Mouse (Mus musculus) left cerebral cortex, adult 2 months (tissue): ENCODE results near the gene Zcchc7. TPM values are rescaled to one million over a fixed set of nuclear protein-coding genes. Genes with fewer than 3 reads are reported as not detected.
A peak's percentile ranks its signal among the peaks of the same experiment; 100 is the strongest.

Source experiments
- DNase-seq, 2 experiments: peaks; one replicate each; pipeline ENCODE4 v3.0.0; 2021 to 2022; ENCODE audit warnings: low spot score in 2 of 2, mixed read lengths in 1 of 2; ENCODE audit errors: extremely low spot score in 1 of 2
- H3K27ac ChIP-seq: fragments of 200-600 bp; 2 replicates; pipeline ENCODE4 v1.8.1; 2022
- H3K4me3 ChIP-seq: fragments of 200-600 bp; 2 replicates; pipeline ENCODE4 v1.8.1; 2022
- CTCF ChIP-seq: fragments of 200-600 bp; IDR thresholded peaks from 2 replicates; pipeline ENCODE4 v1.8.1; 2022; ENCODE audit warnings: antibody characterized with exemption, mild to moderate bottlenecking, moderate library complexity
- intact Hi-C: fragments of 180-260 bp; cut with DNase I; formaldehyde crosslinking; loops from one replicate; pipeline ENCODE4 v1.15.1; 2025
- total RNA-seq, 2 experiments: library from RNA; stranded (reverse); gene quantifications; 2 replicates each; pipeline ENCODE4 v1.2.3; 2021

Zcchc7 gene
- total RNA-seq, 2 experiments from 2014 or later: 63.1 to 71.7 TPM

GRCm38 (mm10) chr4:44871591-44871990, 115.9 kb downstream of the Zcchc7 start:
- intact Hi-C loops: no loop called here
- no peak overlapping the region for H3K4me3 ChIP-seq
- H3K27ac ChIP-seq: no peak overlapping the region
- DNase-seq: no peak
- TF ChIP-seq CTCF: no peak

DNA sequence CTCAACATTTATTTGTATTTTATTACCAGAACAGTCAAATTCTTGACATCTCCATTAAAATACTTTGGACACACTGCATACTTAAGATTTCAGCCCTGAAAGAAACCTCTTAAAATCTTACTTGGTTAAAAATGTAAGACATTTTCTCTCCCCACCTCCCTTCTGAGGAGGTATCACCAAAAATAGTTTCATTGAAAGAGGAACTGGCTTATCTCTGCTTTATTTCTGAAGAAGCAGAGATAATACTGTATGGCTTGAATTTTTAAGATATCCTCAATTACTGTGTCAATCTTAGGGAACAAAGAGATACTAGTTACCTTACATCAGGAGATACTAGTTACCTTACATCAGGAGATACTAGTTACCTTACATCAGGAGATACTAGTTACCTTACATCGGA, 116.4 kb downstream of the Zcchc7 start:
- Histone ChIP-seq H3K27ac (no peak overlapping the region), H3K4me3 (no peak overlapping the region)
- DNase-seq: no peak
- no peak for TF ChIP-seq CTCF
- intact Hi-C loops: no loop called here

- H3K27ac ChIP-seq: no peak overlapping the region
- DNase-seq: no peak
- TF ChIP-seq CTCF: no peak
- intact Hi-C loops: no loop called here
- no peak overlapping the region for H3K4me3 ChIP-seq
Observed at GRCm38 (mm10) chr4:44880065-44880623, 124.5 kb downstream of the Zcchc7 start.

DNA sequence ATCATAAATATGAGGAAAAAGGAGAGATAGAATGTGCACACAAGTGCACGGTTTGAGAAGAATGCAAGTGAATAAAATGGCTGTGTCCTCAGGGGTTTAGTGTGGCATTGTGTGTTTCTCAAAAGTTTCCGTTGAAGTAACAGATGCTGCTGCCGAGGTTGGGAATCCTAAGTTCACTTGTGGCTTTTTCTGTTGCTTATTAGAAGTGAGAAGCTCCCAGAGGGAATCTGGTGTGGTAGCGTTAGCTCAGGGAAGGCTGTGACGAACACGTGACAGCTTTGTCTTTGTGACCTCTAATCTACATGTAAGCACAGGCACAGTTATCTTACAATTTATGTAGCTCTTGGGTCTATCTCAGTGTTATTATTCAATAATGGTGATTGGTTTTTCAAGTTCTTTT, 130.5 kb downstream of the Zcchc7 start:
- no peak overlapping the region for H3K27ac ChIP-seq
- TF ChIP-seq CTCF: no peak
- DNase-seq: no peak
- intact Hi-C loops: no loop called here
- H3K4me3 ChIP-seq: no peak overlapping the region

DNA sequence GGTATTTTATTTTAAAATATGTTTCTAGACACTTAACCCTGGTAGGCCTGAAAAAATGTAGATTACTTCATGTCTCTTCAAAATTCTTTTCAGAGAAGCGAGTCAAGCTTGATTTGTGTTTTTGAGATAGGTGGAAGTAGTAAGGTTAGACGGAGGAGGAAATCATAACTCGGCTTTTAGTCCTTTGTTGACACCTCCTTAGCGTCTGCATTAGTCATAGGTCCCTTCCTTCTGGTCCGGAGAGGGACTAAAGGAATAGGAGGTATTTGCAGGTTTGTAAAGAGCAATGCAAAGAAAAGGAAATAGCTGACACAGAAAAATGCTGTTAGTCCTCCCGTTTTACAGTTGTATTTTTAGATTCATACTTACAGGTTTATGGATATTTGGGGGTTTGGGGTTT, 135.7 kb downstream of the Zcchc7 start:
- no peak for TF ChIP-seq CTCF

DNA sequence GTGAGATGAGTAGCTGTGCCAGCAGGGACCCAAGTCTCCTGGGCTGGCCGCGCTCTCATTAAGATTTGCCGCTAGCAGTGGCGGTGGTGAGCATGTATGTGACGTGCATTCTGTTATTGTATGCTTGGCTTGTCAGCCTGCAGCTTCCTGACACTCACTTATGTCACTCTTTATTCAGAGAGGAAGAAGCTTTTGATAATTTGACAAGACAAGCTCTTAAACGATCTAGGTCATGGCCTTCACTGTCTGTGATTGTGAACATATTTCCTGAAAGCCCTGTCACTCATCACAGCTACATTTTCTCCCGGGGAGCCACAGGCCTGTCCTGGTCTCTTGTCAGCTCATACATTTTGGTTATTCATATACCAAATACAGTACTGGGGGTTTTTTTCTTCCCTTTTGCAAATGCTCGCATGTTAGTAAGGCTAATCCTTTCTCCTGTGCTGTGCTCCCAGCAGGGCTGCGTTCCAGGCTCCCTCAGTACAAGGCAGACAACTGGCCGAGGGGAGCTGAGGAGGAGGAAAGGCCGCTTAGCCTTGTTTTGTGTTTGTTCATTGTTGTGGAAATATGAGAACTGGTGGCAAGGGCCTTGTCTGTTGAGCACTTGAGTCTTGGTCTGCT, 150.1 kb downstream of the Zcchc7 start:
- no peak for DNase-seq
- Histone ChIP-seq H3K27ac (no peak overlapping the region), H3K4me3 (no peak overlapping the region)
- intact Hi-C loops: loop anchor here (5.0 kb wide), 1 partner anchor 148 kb away; the partner anchor contains the start of gene Zcchc7
- TF ChIP-seq CTCF: no peak

More for the DNA sequence above, 135.7 kb downstream of the Zcchc7 start:
- no peak overlapping the region for H3K4me3 ChIP-seq
- DNase-seq: no peak
- no peak overlapping the region for H3K27ac ChIP-seq
- intact Hi-C loops: no loop called here

GRCm38 (mm10) chr4:44906399-44906798, 150.7 kb downstream of the Zcchc7 start:
- no peak for TF ChIP-seq CTCF
- no peak overlapping the region for H3K4me3 ChIP-seq

DNA sequence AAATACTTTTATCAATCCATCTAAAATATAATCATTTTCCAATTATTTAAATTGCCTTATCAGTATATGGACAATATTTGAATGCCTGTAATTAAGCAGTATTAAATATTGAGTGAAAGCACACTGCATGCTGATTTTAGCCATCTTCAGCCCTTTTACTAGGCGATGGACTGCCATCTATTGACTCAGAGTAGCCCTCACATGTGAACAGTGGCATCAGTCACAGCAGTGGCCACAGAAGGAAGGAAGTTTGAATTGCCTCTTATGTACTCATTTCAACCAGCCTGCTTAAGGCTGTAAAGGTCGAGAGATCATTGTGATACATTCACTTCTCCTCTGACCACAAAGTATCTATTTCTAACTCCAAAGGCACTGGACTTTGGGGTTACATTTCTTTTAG, 154.4 kb downstream of the Zcchc7 start:
- peak; percentile 42 for TF ChIP-seq CTCF
- Histone ChIP-seq H3K27ac (no peak overlapping the region), H3K4me3 (no peak overlapping the region)
- no peak for DNase-seq
- intact Hi-C loops: loop anchor here (5.0 kb wide), 1 partner anchor 333 kb away; no protein-coding TSS in a partner anchor

More at GRCm38 (mm10) chr4:44906399-44906798, 150.7 kb downstream of the Zcchc7 start:
- H3K27ac ChIP-seq: no peak overlapping the region
- DNase-seq: no peak
- intact Hi-C loops: loop anchor here (5.0 kb wide), 1 partner anchor 149 kb away; the partner anchor contains the start of gene Zcchc7

DNA sequence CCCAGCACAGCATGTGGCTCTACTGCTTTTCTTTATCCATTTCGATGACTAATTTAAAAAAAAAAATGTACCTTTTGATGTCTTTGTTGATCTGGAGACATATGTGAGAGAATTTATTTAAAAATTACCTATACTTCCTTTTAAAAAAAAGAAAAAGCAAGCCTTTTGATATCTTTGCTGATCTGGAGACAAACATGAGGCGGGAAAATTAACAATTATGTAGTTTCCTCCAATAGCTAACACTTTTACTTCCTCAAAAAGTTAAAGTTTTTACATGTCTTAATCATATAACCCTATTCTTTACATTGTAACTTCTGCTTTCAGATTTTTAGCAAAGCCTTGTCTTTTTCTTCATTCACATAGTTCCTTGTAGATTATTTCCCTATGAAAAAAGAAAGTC, 155.2 kb downstream of the Zcchc7 start:
- H3K27ac ChIP-seq: no peak overlapping the region
- intact Hi-C loops: loop anchor here (5.0 kb wide), 1 partner anchor 334 kb away; no protein-coding TSS in a partner anchor
- no peak for TF ChIP-seq CTCF
- H3K4me3 ChIP-seq: no peak overlapping the region
- no peak for DNase-seq

DNA sequence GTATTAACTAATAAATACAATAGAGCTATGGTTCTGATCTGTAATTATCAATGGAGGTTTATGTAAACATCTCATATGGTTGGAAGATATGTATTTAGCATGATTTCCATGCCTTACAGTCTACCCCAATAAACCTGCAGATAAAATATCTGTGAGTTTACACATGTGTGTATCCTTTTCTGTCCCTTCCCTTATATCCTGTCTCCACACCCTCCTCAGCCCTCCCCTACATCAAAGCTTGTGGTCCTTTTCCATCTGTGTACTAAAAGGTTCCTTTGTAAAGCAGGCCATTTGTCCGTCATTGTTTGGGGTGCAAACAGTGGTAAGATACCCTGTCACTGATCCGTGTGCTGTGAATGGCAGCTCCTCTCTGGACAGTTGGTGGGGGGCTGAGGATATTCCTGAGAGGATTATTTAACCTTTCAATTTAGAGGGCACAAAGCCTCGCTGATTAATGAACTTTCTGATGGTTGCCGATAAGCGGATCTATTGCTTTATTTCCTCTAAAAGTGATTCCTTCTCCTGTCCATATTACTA, 161.7 kb downstream of the Zcchc7 start:
- no peak for TF ChIP-seq CTCF
- no peak overlapping the region for H3K4me3 ChIP-seq
- no peak overlapping the region for H3K27ac ChIP-seq
- intact Hi-C loops: no loop called here
- no peak for DNase-seq

DNA sequence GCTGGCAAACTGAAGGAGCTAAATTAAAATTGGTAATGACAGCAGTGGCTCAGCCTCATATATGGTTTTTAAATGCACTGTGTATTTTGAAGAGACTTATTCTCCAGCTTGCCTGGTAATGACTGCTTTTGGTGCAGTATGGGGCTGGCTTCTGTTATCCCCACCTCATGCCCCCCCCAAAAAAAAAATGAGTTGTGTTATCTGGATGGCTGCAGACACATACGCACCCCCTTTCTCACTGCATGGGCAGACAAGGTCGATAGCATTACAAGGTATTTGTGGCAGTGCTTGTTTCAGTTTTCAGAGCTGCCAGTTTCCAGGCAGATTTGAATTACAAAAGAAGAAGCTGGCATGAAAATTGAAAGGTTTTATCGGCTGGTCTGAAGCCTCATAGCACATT, 162.2 kb downstream of the Zcchc7 start:
- intact Hi-C loops: no loop called here
- no peak for TF ChIP-seq CTCF
- Histone ChIP-seq H3K27ac (no peak overlapping the region), H3K4me3 (no peak overlapping the region)
- no peak for DNase-seq

GRCm38 (mm10) chr4:44920831-44921230, 165.2 kb downstream of the Zcchc7 start:
- intact Hi-C loops: no loop called here
- Histone ChIP-seq H3K4me3 (no peak overlapping the region), H3K27ac (no peak overlapping the region)
- DNase-seq: peak in 1 of 2 experiments; percentile 3
- TF ChIP-seq CTCF: no peak
